Mouse (Mus musculus): ENCODE data around the gene Ptgfrn. TPM values are rescaled to one million over a fixed set of nuclear protein-coding genes. Genes with fewer than 3 reads are reported as not detected.

Gene Ptgfrn
- polyA plus RNA-seq (2015; fragmentation: Nextera tagmentation; extraction: Ambion mirVana), result 2.8 and 2.9 TPM in 2 replicates

DNA sequence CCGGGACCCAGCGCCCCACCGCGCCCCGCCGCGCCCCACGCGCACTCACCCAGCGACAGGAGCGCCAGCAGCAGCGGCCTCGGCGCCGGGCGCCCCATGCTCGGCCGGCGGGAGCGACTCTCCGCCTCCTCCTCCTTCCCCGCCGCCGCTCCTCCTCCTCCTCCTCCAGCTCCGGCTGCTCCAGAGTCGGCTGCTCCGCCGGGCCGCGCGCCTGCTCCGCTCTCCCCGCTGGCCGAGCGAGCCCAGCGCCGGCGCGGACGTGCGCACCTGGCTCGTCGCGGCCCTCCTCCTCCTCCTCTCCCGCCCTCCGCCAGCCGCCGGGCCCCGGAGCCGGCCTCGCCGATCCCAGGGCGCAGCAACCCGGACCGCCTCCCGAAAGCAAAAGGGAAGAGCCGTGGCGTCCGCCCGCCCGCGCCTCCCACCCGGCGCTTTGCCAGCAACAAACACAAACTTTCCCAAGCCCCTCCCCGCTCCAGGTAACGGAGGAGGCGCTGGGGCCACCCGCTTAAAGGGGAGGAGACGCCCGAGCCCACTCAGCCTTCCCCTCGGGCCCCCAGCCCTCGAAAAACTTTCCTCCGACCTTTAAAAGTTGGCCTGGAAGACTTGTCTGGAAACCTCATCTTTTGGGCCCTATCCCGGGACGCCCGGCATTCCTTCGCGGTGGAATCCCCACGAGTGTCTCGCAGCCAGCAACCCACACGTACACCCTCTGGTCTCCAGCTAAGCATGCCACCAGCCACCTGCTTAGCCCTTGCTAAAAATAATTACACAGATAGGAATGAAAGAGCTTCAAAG lies at the start of gene Ptgfrn:
TSS of gene Ptgfrn (minus strand) at position 236 of the 795 bp plus-strand sequence.
- H3K4me1 ChIP-seq, result peaks cover 34% of the 10 kb centered on the region
- H3K27ac ChIP-seq, result peak within 1 kb of the TSS; percentile 92
- H3K9me3 ChIP-seq (replicated peaks), result no peaks in the 10 kb centered on the region
- H3K4me3 ChIP-seq (replicated peaks), result peak within 1 kb of the TSS; percentile 82
- peaks cover 16% of the 10 kb centered on the region; the same call in 1 of the 2 replicates for H3K27me3 ChIP-seq
- no peaks in the 10 kb centered on the region for H3K36me3 ChIP-seq
- under 1% methylated on average over 48 of the region's 81 CpGs for WGBS
- peak; percentile 81 for ATAC-seq (replicated peaks; ENCODE audit: low FRiP score)
- peak within 1 kb of the TSS; percentile 86 for H3K4me2 ChIP-seq
- peak within 1 kb of the TSS; percentile 81 for H3K9ac ChIP-seq

DNA sequence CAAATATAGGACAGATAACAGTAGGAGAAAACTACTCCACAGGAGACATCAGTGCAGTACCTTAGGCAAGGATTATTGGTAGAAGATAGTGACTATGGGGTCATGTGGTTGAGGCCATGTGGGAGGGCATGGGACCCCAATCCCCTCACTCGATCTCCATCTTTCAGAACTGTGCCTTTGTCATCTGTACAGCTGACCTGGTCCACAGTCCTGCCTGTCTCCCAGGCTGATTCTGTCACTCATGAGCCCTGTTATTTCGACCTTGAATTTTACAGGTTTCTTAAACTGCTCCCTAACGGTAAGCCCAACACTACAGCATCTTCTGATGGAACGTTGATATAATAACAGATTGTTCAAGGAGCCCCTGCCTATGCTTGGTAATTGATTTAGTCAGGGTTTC lies 49.6 kb upstream of the Ptgfrn start:
- Histone ChIP-seq H3K27me3 (peaks cover 5% of the 10 kb centered on the region; the same call in 1 of the 2 replicates), H3K9me3 (replicated peaks) (no peaks in the 10 kb centered on the region), H3K4me1 (peaks cover 27% of the 10 kb centered on the region), H3K9ac (no peak overlapping the region), H3K36me3 (no peaks in the 10 kb centered on the region), H3K4me3 (replicated peaks) (no peak overlapping the region), H3K4me2 (no peak overlapping the region), H3K27ac (no peak overlapping the region)
- 85% methylated on average over 4 of the region's 4 CpGs for WGBS
- no peak for ATAC-seq (replicated peaks; ENCODE audit: low FRiP score)

- Histone ChIP-seq H3K27me3 (peaks cover 5% of the 10 kb centered on the region; the same call in 1 of the 2 replicates), H3K9me3 (replicated peaks) (0 out of 2 replicates have a peak, but pooled peaks cover 5% of the 10 kb centered on the region), H3K4me1 (no peaks in the 10 kb centered on the region), H3K4me3 (replicated peaks) (no peak overlapping the region), H3K9ac (no peak overlapping the region), H3K4me2 (no peak overlapping the region), H3K27ac (no peak overlapping the region), H3K36me3 (no peaks in the 10 kb centered on the region)
- WGBS, result 86% methylated on average over 1 of the region's 1 CpGs
- no peak for ATAC-seq (replicated peaks; ENCODE audit: low FRiP score)
Observed at GRCm38 (mm10) chr3:101154067-101154466, 44.0 kb upstream of the Ptgfrn start.

- H3K36me3 ChIP-seq, result no peaks in the 10 kb centered on the region
- 74% methylated on average over 3 of the region's 3 CpGs for WGBS
- no peaks in the 10 kb centered on the region for H3K4me1 ChIP-seq
- no peak overlapping the region for H3K9ac ChIP-seq
- no peak overlapping the region for H3K4me3 ChIP-seq (replicated peaks)
- H3K4me2 ChIP-seq, result no peak overlapping the region
- peaks cover 5% of the 10 kb centered on the region; the same call in 1 of the 2 replicates for H3K27me3 ChIP-seq
- H3K27ac ChIP-seq, result no peak overlapping the region
- ATAC-seq (replicated peaks; ENCODE audit: low FRiP score), result no peak
- H3K9me3 ChIP-seq (replicated peaks), result 0 out of 2 replicates have a peak, but pooled peaks cover 5% of the 10 kb centered on the region
Observed at GRCm38 (mm10) chr3:101153341-101153740, 43.3 kb upstream of the Ptgfrn start.

DNA sequence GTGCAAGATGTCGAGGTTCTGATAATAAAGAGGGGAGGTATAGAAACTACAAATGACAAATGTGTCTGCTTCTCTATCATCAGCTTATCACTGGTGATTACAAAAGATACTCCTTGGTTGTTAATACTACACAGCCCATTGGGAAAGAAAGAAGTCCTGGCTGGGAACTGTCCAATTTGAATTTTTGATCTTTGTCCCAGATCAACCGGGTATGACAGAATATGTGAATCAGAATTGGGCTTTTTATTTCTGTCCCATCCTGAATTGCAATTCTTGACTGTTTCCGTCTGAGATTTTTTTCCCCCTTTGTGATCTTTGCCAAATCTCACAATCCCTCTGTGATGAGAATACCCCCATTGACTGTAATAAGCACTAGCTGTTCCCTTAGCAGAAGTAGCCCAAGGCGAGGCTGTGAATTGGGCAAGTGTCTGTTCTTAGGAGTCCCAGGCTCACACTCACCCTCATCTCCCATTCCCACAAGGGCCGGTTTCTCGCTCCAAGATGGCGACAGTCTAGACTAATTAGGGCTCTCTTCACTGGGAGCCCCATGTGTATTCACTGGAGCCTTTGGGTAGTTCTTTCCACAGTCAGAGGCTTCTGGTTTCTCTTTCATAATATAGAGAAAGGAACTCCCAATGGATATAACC lies 36.2 kb upstream of the Ptgfrn start:
- Histone ChIP-seq H3K4me3 (replicated peaks) (no peak overlapping the region), H3K4me2 (no peak overlapping the region), H3K9ac (no peak overlapping the region), H3K27ac (no peak overlapping the region), H3K36me3 (no peaks in the 10 kb centered on the region), H3K27me3 (no peaks in the 10 kb centered on the region), H3K4me1 (peaks cover 7% of the 10 kb centered on the region; the same call in 1 of the 2 replicates), H3K9me3 (replicated peaks) (no peaks in the 10 kb centered on the region)
- 79% methylated on average over 7 of the region's 7 CpGs for WGBS
- no peak for ATAC-seq (replicated peaks; ENCODE audit: low FRiP score)

DNA sequence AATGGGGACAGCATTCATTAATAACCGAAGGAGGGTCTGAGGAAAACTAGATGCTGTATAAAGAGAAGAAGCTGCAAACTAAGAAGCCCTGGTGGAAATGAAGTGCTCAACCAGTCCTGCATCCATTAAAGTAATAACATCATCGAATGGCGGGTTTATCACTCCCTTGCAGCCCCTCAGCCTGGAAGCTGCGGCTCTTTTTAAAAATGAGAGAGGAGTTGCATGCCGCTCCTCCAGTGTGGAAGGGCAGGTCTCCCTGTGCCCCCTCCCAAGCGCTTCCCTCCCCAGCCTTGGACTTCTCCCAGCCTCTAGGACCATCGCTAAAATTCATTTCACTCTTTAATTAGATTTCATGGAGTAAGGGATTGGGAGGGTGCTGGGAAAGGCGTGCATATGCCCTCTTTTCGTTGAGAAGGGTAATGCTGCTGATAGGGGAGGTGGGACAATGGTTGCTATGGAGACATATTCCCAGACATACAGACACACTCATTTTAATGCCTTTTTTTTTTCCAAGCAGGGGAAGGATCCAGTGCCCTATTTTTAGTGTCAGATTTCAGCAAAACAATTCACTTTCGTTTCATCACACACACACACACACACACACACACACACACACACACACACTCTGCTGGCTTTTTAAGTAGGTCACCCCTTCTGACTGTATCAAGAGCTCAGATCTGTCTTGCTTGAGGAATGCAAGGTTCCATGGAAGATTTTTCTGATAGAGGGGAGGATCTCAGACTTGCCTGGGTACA lies 35.4 kb upstream of the Ptgfrn start:
- H3K27me3 ChIP-seq, result no peaks in the 10 kb centered on the region
- H3K36me3 ChIP-seq, result no peaks in the 10 kb centered on the region
- H3K9ac ChIP-seq, result no peak overlapping the region
- no peak for ATAC-seq (replicated peaks; ENCODE audit: low FRiP score)
- 28% methylated on average over 10 of the region's 10 CpGs for WGBS
- no peak overlapping the region for H3K4me3 ChIP-seq (replicated peaks)
- H3K4me2 ChIP-seq, result peak overlapping the region; percentile 36; the same call in 1 of the 2 replicates
- no peaks in the 10 kb centered on the region for H3K9me3 ChIP-seq (replicated peaks)
- H3K4me1 ChIP-seq, result peaks cover 7% of the 10 kb centered on the region; the same call in 1 of the 2 replicates
- H3K27ac ChIP-seq, result no peak overlapping the region

DNA sequence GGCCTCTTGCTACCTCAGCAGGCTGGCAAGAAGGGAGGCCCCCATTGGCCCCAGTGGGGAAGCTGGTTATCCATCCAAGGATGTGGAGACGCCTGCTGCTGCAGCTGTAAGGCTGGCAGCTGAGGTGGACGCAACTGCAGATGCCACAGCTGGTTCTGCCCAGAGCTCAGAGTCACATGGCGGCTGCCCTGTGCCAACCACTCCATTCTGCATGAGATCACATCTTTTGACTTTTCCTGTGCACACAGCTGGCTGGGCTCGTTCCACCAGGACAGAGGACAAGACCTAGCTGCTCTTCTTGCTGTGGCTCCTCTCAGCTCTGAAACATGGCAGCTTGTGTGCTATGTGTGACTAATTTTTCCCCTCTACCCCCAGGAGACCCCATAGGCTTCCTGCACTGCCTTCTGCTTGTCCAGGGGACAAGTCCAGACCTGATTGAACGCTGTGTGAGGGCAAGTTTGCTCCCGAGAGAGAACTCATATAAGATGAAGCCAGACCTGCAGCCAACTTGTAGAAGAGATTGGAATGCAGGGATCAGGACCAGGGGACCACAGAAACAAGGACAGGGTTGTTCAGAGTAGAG lies 34.4 kb upstream of the Ptgfrn start:
- no peaks in the 10 kb centered on the region for H3K27me3 ChIP-seq
- no peak overlapping the region for H3K9ac ChIP-seq
- peaks cover 7% of the 10 kb centered on the region; the same call in 1 of the 2 replicates for H3K4me1 ChIP-seq
- H3K4me2 ChIP-seq, result no peak overlapping the region
- no peak overlapping the region for H3K27ac ChIP-seq
- no peaks in the 10 kb centered on the region for H3K9me3 ChIP-seq (replicated peaks)
- 69% methylated on average over 6 of the region's 6 CpGs for WGBS
- H3K4me3 ChIP-seq (replicated peaks), result no peak overlapping the region
- no peaks in the 10 kb centered on the region for H3K36me3 ChIP-seq
- no peak for ATAC-seq (replicated peaks; ENCODE audit: low FRiP score)

GRCm38 (mm10) chr3:101143465-101143864 lies 33.4 kb upstream of the Ptgfrn start:
- 71% methylated on average over 7 of the region's 7 CpGs for WGBS

GRCm38 (mm10) chr3:101141864-101142263 lies 31.8 kb upstream of the Ptgfrn start:
- H3K36me3 ChIP-seq, result no peaks in the 10 kb centered on the region
- ATAC-seq (replicated peaks; ENCODE audit: low FRiP score), result no peak
- H3K27me3 ChIP-seq, result no peaks in the 10 kb centered on the region
- H3K27ac ChIP-seq, result no peak overlapping the region
- 83% methylated on average over 8 of the region's 8 CpGs for WGBS
- no peak overlapping the region for H3K4me2 ChIP-seq
- no peak overlapping the region for H3K4me3 ChIP-seq (replicated peaks)
- H3K9me3 ChIP-seq (replicated peaks), result no peaks in the 10 kb centered on the region
- H3K4me1 ChIP-seq, result peaks cover 10% of the 10 kb centered on the region
- no peak overlapping the region for H3K9ac ChIP-seq

More at GRCm38 (mm10) chr3:101143465-101143864, 33.4 kb upstream of the Ptgfrn start:
- no peak overlapping the region for H3K4me2 ChIP-seq
- no peak overlapping the region for H3K9ac ChIP-seq
- H3K27me3 ChIP-seq, result no peaks in the 10 kb centered on the region
- H3K4me3 ChIP-seq (replicated peaks), result no peak overlapping the region
- peaks cover 7% of the 10 kb centered on the region; the same call in 1 of the 2 replicates for H3K4me1 ChIP-seq
- H3K9me3 ChIP-seq (replicated peaks), result no peaks in the 10 kb centered on the region
- no peak for ATAC-seq (replicated peaks; ENCODE audit: low FRiP score)
- no peak overlapping the region for H3K27ac ChIP-seq
- no peaks in the 10 kb centered on the region for H3K36me3 ChIP-seq

- Histone ChIP-seq H3K9me3 (replicated peaks) (no peaks in the 10 kb centered on the region), H3K27me3 (no peaks in the 10 kb centered on the region), H3K4me1 (peaks cover 15% of the 10 kb centered on the region), H3K4me2 (no peak overlapping the region), H3K36me3 (no peaks in the 10 kb centered on the region), H3K4me3 (replicated peaks) (no peak overlapping the region), H3K27ac (no peak overlapping the region), H3K9ac (no peak overlapping the region)
- no peak for ATAC-seq (replicated peaks; ENCODE audit: low FRiP score)
- WGBS, result 88% methylated on average over 7 of the region's 7 CpGs
Observed at GRCm38 (mm10) chr3:101139958-101140357, 29.9 kb upstream of the Ptgfrn start.

- Histone ChIP-seq H3K9me3 (replicated peaks) (no peaks in the 10 kb centered on the region), H3K9ac (no peak overlapping the region), H3K4me1 (peaks cover 15% of the 10 kb centered on the region), H3K4me2 (0 out of 2 replicates have a peak overlapping the region, but pooled peaks have one; percentile 14), H3K27ac (no peak overlapping the region), H3K27me3 (no peaks in the 10 kb centered on the region), H3K36me3 (no peaks in the 10 kb centered on the region), H3K4me3 (replicated peaks) (no peak overlapping the region)
- peak; percentile 84 for ATAC-seq (replicated peaks; ENCODE audit: low FRiP score)
- 18% methylated on average over 11 of the region's 11 CpGs for WGBS
Observed at GRCm38 (mm10) chr3:101136483-101136882, 26.4 kb upstream of the Ptgfrn start.
